Mouse (Mus musculus): ENCODE measurements at regions not wholly inside any gene's neighbourhood (a gene's known extent, or its start where the extent isn't known, plus 50 kb on each side); places are given as distances from the start of the nearest gene placed in this dataset.

- TF ChIP-seq CTCF (IDR thresholded peaks at IDR 0.05; ENCODE audit: low read depth, low read length) = no peak
- no peak for TF ChIP-seq TAL1 (conservative IDR thresholded peaks at IDR 0.05; ENCODE audit: low read depth, low read length)
- no peak for TF ChIP-seq GATA2 (IDR thresholded peaks at IDR 0.05; ENCODE audit: borderline replicate concordance, low read depth, low read length)
- TF ChIP-seq GATA1 (IDR thresholded peaks at IDR 0.05; ENCODE audit: borderline replicate concordance, low read length) = no peak
- TF ChIP-seq POLR2AphosphoS5 (IDR thresholded peaks at IDR 0.05; ENCODE audit: insufficient replicate concordance, low read depth, low read length) = no peak
These were observed 235.8 kb upstream of the Ankrd55 start for GRCm38 (mm10) chr13:112052456-112052855.

Data from G1E (cell line).